Mouse (Mus musculus) MEL (cell line): Measurements from ENCODE around the gene Fnbp1. TPM values are rescaled to one million over a fixed set of nuclear protein-coding genes. Genes with fewer than 3 reads are reported as not detected.

Source experiments
- DNase-seq: peaks from one replicate; pipeline ENCODE4 v3.0.0; 2011; ENCODE audit warnings: low read depth, low spot score
- H3K27ac ChIP-seq: 2 replicates; pipeline ENCODE4 v1.5.1; 2012; ENCODE audit warnings: low read depth, mild to moderate bottlenecking, control low read depth, low read length, moderate library complexity; ENCODE audit not compliant: control insufficient read depth
- H3K27me3 ChIP-seq, 2 experiments: fragments of 150-350 bp in 1 of 2; sonication (generic) in 1 of 2; 2 replicates each; pipeline ENCODE4 v1.6.1; 2012; ENCODE audit warnings: low read length in 2 of 2, mild to moderate bottlenecking in 2 of 2, improper control_type of control experiment in 1 of 2, moderate library complexity in 1 of 2; ENCODE audit not compliant: insufficient read depth in 2 of 2, control insufficient read depth in 1 of 2
- H3K36me3 ChIP-seq, 2 experiments: 2 replicates each; pipeline ENCODE4 v1.6.1; 2012 to 2014; ENCODE audit warnings: low read length in 2 of 2, improper control_type of control experiment in 1 of 2, inconsistent platforms in 1 of 2, mild to moderate bottlenecking in 1 of 2; ENCODE audit not compliant: insufficient read depth in 2 of 2, control insufficient read depth in 1 of 2
- H3K4me1 ChIP-seq, 2 experiments: fragments of 150-350 bp in 1 of 2; sonication (generic) in 1 of 2; 2 replicates each; pipeline ENCODE4 v1.6.1; 2012; ENCODE audit warnings: low read length in 2 of 2, improper control_type of control experiment in 1 of 2, mild to moderate bottlenecking in 1 of 2; ENCODE audit not compliant: insufficient read depth in 2 of 2, control insufficient read depth in 1 of 2
- H3K4me3 ChIP-seq, 2 experiments: fragments of 150-350 bp in 1 of 2; sonication (generic) in 1 of 2; 2 replicates each; pipeline ENCODE4 v1.5.1; 2012; ENCODE audit warnings: low read depth in 2 of 2, low read length in 2 of 2, mild to moderate bottlenecking in 2 of 2, moderate library complexity in 2 of 2, control low read depth in 1 of 2, improper control_type of control experiment in 1 of 2; ENCODE audit not compliant: control insufficient read depth in 1 of 2, insufficient read depth in 1 of 2
- H3K79me2 ChIP-seq: 2 replicates; pipeline ENCODE4 v1.6.1; 2012; ENCODE audit warnings: mild to moderate bottlenecking, low read length, moderate library complexity; ENCODE audit not compliant: control insufficient read depth, poor library complexity, insufficient read depth
- H3K9ac ChIP-seq: 2 replicates; pipeline ENCODE4 v1.6.1; 2012; ENCODE audit warnings: low read depth, mild to moderate bottlenecking, control low read depth, low read length, moderate library complexity; ENCODE audit not compliant: control insufficient read depth, poor library complexity, severe bottlenecking
- H3K9me3 ChIP-seq: fragments of 150-350 bp; sonication (generic); replicated peaks from 2 replicates; pipeline ENCODE4 v1.6.1; 2012; ENCODE audit warnings: mild to moderate bottlenecking, low read length, improper control_type of control experiment, moderate library complexity; ENCODE audit not compliant: insufficient read depth
- BHLHE40 ChIP-seq: IDR thresholded peaks from 2 replicates; pipeline ENCODE4 v1.6.1; 2012; ENCODE audit warnings: low read depth, mild to moderate bottlenecking, inconsistent platforms, low read length, improper control_type of control experiment, borderline replicate concordance
- CHD1 ChIP-seq: IDR thresholded peaks from 2 replicates; pipeline ENCODE4 v1.6.1; 2012; ENCODE audit warnings: low read depth, mild to moderate bottlenecking, inconsistent platforms, low read length, improper control_type of control experiment
- E2F4 ChIP-seq: IDR thresholded peaks from 2 replicates; pipeline ENCODE4 v1.6.1; 2011; ENCODE audit warnings: low read depth, low read length, improper control_type of control experiment, borderline replicate concordance
- ELF1 ChIP-seq: IDR thresholded peaks from 2 replicates; pipeline ENCODE4 v1.6.1; 2014; ENCODE audit warnings: low read depth, mild to moderate bottlenecking, inconsistent platforms, low read length, improper control_type of control experiment, moderate library complexity
- EP300 ChIP-seq, 2 experiments: IDR thresholded peaks; 2 replicates each; pipeline ENCODE4 v1.6.1; 2011; ENCODE audit warnings: improper control_type of control experiment in 2 of 2, low read length in 2 of 2, low read depth in 1 of 2, mild to moderate bottlenecking in 1 of 2
- ETS1 ChIP-seq: IDR thresholded peaks from 2 replicates; pipeline ENCODE4 v1.6.1; 2012; ENCODE audit warnings: low read depth, mild to moderate bottlenecking, inconsistent platforms, low read length, improper control_type of control experiment, moderate library complexity
- GATA1 ChIP-seq: IDR thresholded peaks from 2 replicates; pipeline ENCODE4 v1.6.1; 2011; ENCODE audit warnings: low read depth, low read length, improper control_type of control experiment
- KAT2A ChIP-seq: conservative IDR thresholded peaks from 2 replicates; pipeline ENCODE4 v1.6.1; 2012; ENCODE audit warnings: low read depth, low read length, improper control_type of control experiment, inconsistent platforms
- MAX ChIP-seq: IDR thresholded peaks from 2 replicates; pipeline ENCODE4 v1.6.1; 2011; ENCODE audit warnings: low read length, improper control_type of control experiment
- MAZ ChIP-seq: IDR thresholded peaks from 2 replicates; pipeline ENCODE4 v1.6.1; 2012; ENCODE audit warnings: low read depth, mild to moderate bottlenecking, inconsistent platforms, low read length, improper control_type of control experiment
- MEF2A ChIP-seq: IDR thresholded peaks from 2 replicates; pipeline ENCODE4 v1.6.1; 2014; ENCODE audit warnings: low read depth, mild to moderate bottlenecking, inconsistent platforms, low read length, improper control_type of control experiment; ENCODE audit not compliant: poor library complexity, insufficient replicate concordance, severe bottlenecking; ENCODE audit errors: extremely low read depth
- MXI1 ChIP-seq: IDR thresholded peaks from 2 replicates; pipeline ENCODE4 v1.6.1; 2011; ENCODE audit warnings: mild to moderate bottlenecking, low read depth, low read length, improper control_type of control experiment
- MYB ChIP-seq: IDR thresholded peaks from 2 replicates; pipeline ENCODE4 v1.6.1; 2011; ENCODE audit warnings: mild to moderate bottlenecking, low read depth, low read length, improper control_type of control experiment
- MYC ChIP-seq: IDR thresholded peaks from 2 replicates; pipeline ENCODE4 v1.6.1; 2011; ENCODE audit warnings: low read depth, mild to moderate bottlenecking, low read length, improper control_type of control experiment, moderate library complexity
- NRF1 ChIP-seq: IDR thresholded peaks from 2 replicates; pipeline ENCODE4 v1.6.1; 2014; ENCODE audit warnings: low read depth, mild to moderate bottlenecking, inconsistent platforms, low read length, improper control_type of control experiment, moderate library complexity; ENCODE audit not compliant: poor library complexity, insufficient read depth, severe bottlenecking
- POLR2A ChIP-seq, 2 experiments: IDR thresholded peaks; 2 replicates each; pipeline ENCODE4 v1.6.1; 2011 to 2012; ENCODE audit warnings: low read length in 2 of 2, mild to moderate bottlenecking in 2 of 2, control low read depth in 1 of 2, improper control_type of control experiment in 1 of 2, low read depth in 1 of 2, moderate library complexity in 1 of 2; ENCODE audit not compliant: control insufficient read depth in 1 of 2, insufficient read depth in 1 of 2, poor library complexity in 1 of 2
- SIN3A ChIP-seq: IDR thresholded peaks from 2 replicates; pipeline ENCODE4 v1.6.1; 2012; ENCODE audit warnings: low read length, improper control_type of control experiment, inconsistent platforms
- SMC3 ChIP-seq: IDR thresholded peaks from 2 replicates; pipeline ENCODE4 v1.6.1; 2011; ENCODE audit warnings: low read depth, low read length, improper control_type of control experiment
- TAL1 ChIP-seq: IDR thresholded peaks from 2 replicates; pipeline ENCODE4 v1.6.1; 2012; ENCODE audit warnings: mild to moderate bottlenecking, inconsistent platforms, low read length, moderate library complexity, mixed read lengths
- TCF12 ChIP-seq: IDR thresholded peaks from 2 replicates; pipeline ENCODE4 v1.6.1; 2014; ENCODE audit warnings: low read depth, mild to moderate bottlenecking, inconsistent platforms, low read length, improper control_type of control experiment, moderate library complexity
- UBTF ChIP-seq: IDR thresholded peaks from 2 replicates; pipeline ENCODE4 v1.6.1; 2012; ENCODE audit warnings: low read depth, mild to moderate bottlenecking, inconsistent platforms, low read length, improper control_type of control experiment, moderate library complexity, borderline replicate concordance; ENCODE audit not compliant: insufficient read depth
- USF1 ChIP-seq: IDR thresholded peaks from 2 replicates; pipeline ENCODE4 v1.6.1; 2014; ENCODE audit warnings: low read depth, mild to moderate bottlenecking, inconsistent platforms, low read length, improper control_type of control experiment, moderate library complexity
- USF2 ChIP-seq, 2 experiments: IDR thresholded peaks; 2 replicates each; pipeline ENCODE4 v1.6.1; 2011 to 2012; ENCODE audit warnings: improper control_type of control experiment in 2 of 2, low read length in 2 of 2, borderline replicate concordance in 1 of 2, inconsistent platforms in 1 of 2, low read depth in 1 of 2, mild to moderate bottlenecking in 1 of 2; ENCODE audit not compliant: insufficient read depth in 1 of 2
- ZC3H11A ChIP-seq: IDR thresholded peaks from 2 replicates; pipeline ENCODE4 v1.6.1; 2012; ENCODE audit warnings: low read depth, mild to moderate bottlenecking, inconsistent platforms, low read length, improper control_type of control experiment
- ZKSCAN1 ChIP-seq: IDR thresholded peaks from 2 replicates; pipeline ENCODE4 v1.6.1; 2012; ENCODE audit warnings: low read depth, mild to moderate bottlenecking, inconsistent platforms, low read length, improper control_type of control experiment, moderate library complexity
- ZNF384 ChIP-seq: IDR thresholded peaks from 2 replicates; pipeline ENCODE4 v1.6.1; 2012; ENCODE audit warnings: low read depth, mild to moderate bottlenecking, inconsistent platforms, low read length, improper control_type of control experiment
- polyA plus RNA-seq, 2 experiments: library from polyadenylated mRNA; stranded (reverse) in 1 of 2; unstranded in 1 of 2; fragments of >175 nt in 1 of 2; fragments of >200 nt in 1 of 2; gene quantifications; 2 replicates each; pipeline versions ENCODE4 v1.2.1 to v1.2.4; 2012; ENCODE audit warnings: low replicate concordance in 2 of 2, low read depth in 1 of 2; ENCODE audit not compliant: insufficient read length in 2 of 2, insufficient read depth in 1 of 2, missing spikeins in 1 of 2
- total RNA-seq: library from RNA; depleted of rRNA; stranded (reverse); fragments of 300-350 nt; gene quantifications from 2 replicates; pipeline ENCODE4 v1.2.3, GENCODE M21; 2012

The Fnbp1 gene
- total and polyA plus RNA-seq, 3 experiments = 3.4 to 17.5 TPM; not detected in 1

DNA sequence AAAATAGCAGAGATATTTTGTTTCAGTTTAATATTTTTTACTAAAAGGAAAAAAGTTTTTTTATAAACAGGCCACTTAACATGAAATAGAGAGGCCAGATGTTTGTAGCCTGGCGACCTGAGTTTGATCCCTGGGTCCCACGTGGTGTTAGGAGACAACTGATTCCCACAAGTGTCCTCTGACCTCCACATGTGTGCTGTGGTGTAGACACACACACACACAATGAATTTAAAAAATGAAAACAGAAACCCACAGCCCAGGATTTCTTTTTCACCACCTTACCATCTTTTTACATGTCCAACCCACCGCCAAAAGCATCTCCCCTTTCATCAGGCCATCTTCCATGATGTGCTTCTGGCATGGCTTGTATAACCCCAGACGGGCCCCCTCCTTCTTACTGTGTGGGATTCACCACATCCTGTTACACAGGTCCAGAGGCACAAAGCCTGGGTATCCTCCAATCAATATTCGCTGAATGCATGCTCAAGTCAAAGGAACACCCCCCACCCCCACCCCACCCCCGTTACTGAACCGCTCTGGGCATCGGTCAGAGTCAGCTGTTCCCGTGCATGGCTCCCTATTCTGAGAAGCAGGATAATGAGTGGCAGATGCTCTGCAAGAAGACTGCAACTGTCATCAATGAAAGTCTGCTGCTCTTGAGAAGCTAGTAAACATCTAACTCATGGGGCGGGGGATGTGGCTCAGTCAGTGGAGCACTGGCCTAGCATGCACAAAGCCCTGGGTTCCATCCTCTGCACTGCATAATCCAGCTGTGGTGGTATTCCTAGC, 25.7 kb downstream of the Fnbp1 start:
- H3K4me1 ChIP-seq = peaks cover 7 to 18% of the 10 kb centered on the region in 2 experiments; a peak in 3 of 4 replicates
- 0 out of 4 replicates have a peak overlapping the region, but pooled peaks of 1 of the 2 experiments have one; percentile 12 for H3K4me3 ChIP-seq
- no peak for TF ChIP-seq POLR2A (IDR thresholded peaks at IDR 0.05; ENCODE audit: control insufficient read depth in 1 of 2, insufficient read depth in 1 of 2, low read depth in 1 of 2, low read length in 2 of 2, poor library complexity in 1 of 2)
- TF ChIP-seq CHD1 = no peak
- TF ChIP-seq ETS1 = no peak
- no peak for TF ChIP-seq MEF2A
- H3K9ac ChIP-seq = peak overlapping the region; percentile 45
- H3K36me3 ChIP-seq = peaks cover 0 to 20% of the 10 kb centered on the region in 2 experiments; a peak in 2 of 4 replicates
- no peaks in the 10 kb centered on the region for H3K79me2 ChIP-seq
- peak overlapping the region; percentile 92 for H3K27ac ChIP-seq
- no peaks in the 10 kb centered on the region for H3K27me3 ChIP-seq
- H3K9me3 ChIP-seq = no peaks in the 10 kb centered on the region
- DNase-seq = peak; percentile 35

DNA sequence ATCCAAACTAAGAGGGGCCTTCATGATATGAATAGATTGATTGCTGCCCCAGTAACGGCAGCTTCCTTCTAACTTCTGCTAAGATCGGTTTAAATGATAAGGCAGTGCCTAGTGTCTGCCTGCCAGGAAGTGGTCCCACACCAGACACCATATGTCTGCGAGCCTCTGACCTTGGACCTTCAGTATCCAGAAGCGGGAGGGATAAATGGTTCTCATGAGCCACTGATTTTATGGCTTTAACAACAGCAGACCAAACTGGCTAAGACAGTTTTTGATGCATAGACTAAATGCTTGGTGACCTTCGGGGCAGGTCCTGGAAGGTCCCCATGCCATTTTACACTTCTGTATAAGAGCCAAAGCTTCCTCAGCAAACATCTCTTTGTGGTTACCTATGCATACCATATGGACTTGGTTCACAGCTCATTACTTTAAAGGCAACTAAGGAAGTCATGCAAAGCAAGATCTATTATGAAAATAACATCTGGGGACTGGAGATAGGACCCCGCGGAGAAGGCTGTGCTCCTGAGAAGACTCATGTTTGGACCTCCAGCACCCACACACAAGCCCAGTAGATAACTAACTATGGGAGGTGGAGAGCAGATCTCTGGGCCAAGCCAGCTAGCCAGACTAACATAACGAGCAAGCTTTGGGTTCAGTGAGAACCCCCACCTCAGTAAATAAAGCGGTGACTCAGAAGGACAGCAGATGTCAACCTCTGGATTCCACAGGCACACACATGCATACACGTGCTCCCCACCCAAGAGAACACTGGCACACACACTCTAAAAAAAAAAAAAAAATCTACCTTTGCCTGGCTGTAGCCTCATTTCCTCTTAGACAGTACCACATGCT, 26.5 kb downstream of the Fnbp1 start:
- peak; percentile 90 for DNase-seq
- Histone ChIP-seq H3K9ac (peak overlapping the region; percentile 45), H3K4me3 (peak overlapping the region; percentile 12 to 17)
- TF ChIP-seq ZC3H11A (no peak), SIN3A (peak; percentile 56), ZKSCAN1 (no peak), ETS1 (peak; percentile 83), MYB (no peak), MAZ (no peak), BHLHE40 (no peak), UBTF (no peak), USF2 (IDR thresholded peaks at IDR 0.05; ENCODE audit: borderline replicate concordance in 1 of 2, insufficient read depth in 1 of 2, low read depth in 1 of 2, low read length in 2 of 2) (no peak), E2F4 (no peak), MEF2A (no peak), POLR2A (IDR thresholded peaks at IDR 0.05; ENCODE audit: control insufficient read depth in 1 of 2, insufficient read depth in 1 of 2, low read depth in 1 of 2, low read length in 2 of 2, poor library complexity in 1 of 2) (peak in 1 of 2 experiments; percentile 37; a peak in 1 of 4 replicates), USF1 (no peak), GATA1 (peak; percentile 88), SMC3 (no peak), TCF12 (peak; percentile 94), ELF1 (no peak), EP300 (IDR thresholded peaks at IDR 0.05; ENCODE audit: low read depth in 1 of 2, low read length in 2 of 2) (peak; percentile 89 to 90), MXI1 (peak; percentile 46; the same call in 1 of the 2 replicates), MYC (peak; percentile 55), KAT2A (no peak), MAX (peak; percentile 81), ZNF384 (peak; percentile 91), TAL1 (peak; percentile 94), NRF1 (no peak)

More for the DNA sequence above, 26.5 kb downstream of the Fnbp1 start:
- H3K79me2 ChIP-seq = no peaks in the 10 kb centered on the region
- peaks cover 0 to 23% of the 10 kb centered on the region in 2 experiments; a peak in 2 of 4 replicates for H3K36me3 ChIP-seq
- no peaks in the 10 kb centered on the region for H3K9me3 ChIP-seq
- no peaks in the 10 kb centered on the region for H3K27me3 ChIP-seq
- peak overlapping the region; percentile 92 for H3K27ac ChIP-seq
- H3K4me1 ChIP-seq = peaks cover 11 to 18% of the 10 kb centered on the region in 2 experiments
